Mouse (Mus musculus) C2C12 (cell line): ENCODE measurements around the gene Megf11. TPM values are rescaled to one million over a fixed set of nuclear protein-coding genes. Genes with fewer than 3 reads are reported as not detected.

Experiments
- H3K27me3 ChIP-seq: one replicate; pipeline ENCODE4 v1.6.1; 2011; ENCODE audit not compliant: control insufficient read depth, insufficient read depth, insufficient read length
- H3K36me3 ChIP-seq: one replicate; pipeline ENCODE4 v1.6.1; 2011; ENCODE audit not compliant: control insufficient read depth, insufficient read depth
- H3K4me3 ChIP-seq: one replicate; pipeline ENCODE4 v1.5.1; 2011; ENCODE audit warnings: mild to moderate bottlenecking, control low read depth; ENCODE audit not compliant: poor library complexity, insufficient read depth, severe bottlenecking
- H3K79me2 ChIP-seq: one replicate; pipeline ENCODE4 v1.6.1; 2011; ENCODE audit not compliant: control insufficient read depth, insufficient read depth
- H3K79me3 ChIP-seq: one replicate; pipeline ENCODE4 v1.6.1; 2011; ENCODE audit warnings: low read depth, control low read depth
- H3ac ChIP-seq: one replicate; pipeline ENCODE3; 2011; ENCODE audit warnings: low read depth; ENCODE audit not compliant: control insufficient read depth, insufficient read length
- CEBPB ChIP-seq: IDR thresholded peaks from one replicate; pipeline ENCODE4 v1.6.1; 2011; ENCODE audit warnings: low read depth, mild to moderate bottlenecking, control low read depth, moderate library complexity
- CTCF ChIP-seq: IDR thresholded peaks from one replicate; pipeline ENCODE4 v1.5.1; 2011; ENCODE audit not compliant: control insufficient read depth, insufficient read depth, insufficient read length
- FOSL1 ChIP-seq: IDR thresholded peaks from one replicate; pipeline ENCODE4 v1.8.0; 2011; ENCODE audit warnings: mild to moderate bottlenecking, low read length; ENCODE audit not compliant: poor library complexity, insufficient read depth, severe bottlenecking
- MAX ChIP-seq: IDR thresholded peaks from one replicate; pipeline ENCODE4 v1.6.1; 2011; ENCODE audit warnings: mild to moderate bottlenecking, control low read depth
- MYOD1 ChIP-seq: IDR thresholded peaks from one replicate; pipeline ENCODE4 v1.6.1; 2011; ENCODE audit warnings: low read depth; ENCODE audit not compliant: control insufficient read depth, insufficient read length
- MYOG ChIP-seq: IDR thresholded peaks from one replicate; pipeline ENCODE4 v1.6.1; 2011; ENCODE audit not compliant: control insufficient read depth, insufficient read length; ENCODE audit errors: extremely low read depth
- USF1 ChIP-seq: IDR thresholded peaks from one replicate; pipeline ENCODE4 v1.6.1; 2011; ENCODE audit warnings: low read depth, mild to moderate bottlenecking, control low read depth, moderate library complexity
- polyA plus RNA-seq: library from polyadenylated mRNA; unstranded; fragments of >200 nt; fragmentation: generic; extraction: Trizol; gene quantifications from one replicate; pipeline ENCODE4 v1.2.1, GENCODE M21; 2012; ENCODE audit warnings: missing spikeins

Megf11 gene
- polyA plus RNA-seq, 1 experiment: 0.07 TPM

DNA sequence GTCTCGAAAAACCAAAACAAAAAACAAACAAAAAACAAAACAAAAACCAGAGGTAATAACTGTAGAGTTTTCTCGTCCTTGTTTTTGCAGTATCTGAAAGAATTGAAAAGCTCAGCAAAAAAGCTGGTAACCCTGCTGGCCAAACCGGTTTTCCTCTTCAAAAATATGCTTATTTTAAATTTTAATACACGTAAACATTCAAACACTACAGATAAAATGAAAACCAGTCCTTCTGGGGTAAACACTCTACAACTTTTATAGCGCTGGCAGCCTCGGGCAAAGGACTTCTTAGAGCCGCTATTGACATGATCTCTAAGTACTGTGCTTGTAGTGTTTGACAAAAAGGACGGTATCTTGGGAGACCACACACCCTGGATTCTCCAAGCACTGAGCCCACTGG is 43.8 kb upstream of the Megf11 start:
- H3K79me3 ChIP-seq: no peaks in the 10 kb centered on the region
- H3ac ChIP-seq: no peak overlapping the region
- no peaks in the 10 kb centered on the region for H3K79me2 ChIP-seq
- TF ChIP-seq CEBPB: no peak
- no peak for TF ChIP-seq CTCF
- TF ChIP-seq MYOD1: no peak
- no peak for TF ChIP-seq FOSL1
- no peak for TF ChIP-seq MAX
- TF ChIP-seq USF1: no peak
- no peak for TF ChIP-seq MYOG
- H3K27me3 ChIP-seq: peaks cover 3% of the 10 kb centered on the region
- peak overlapping the region; percentile 40 for H3K4me3 ChIP-seq
- H3K36me3 ChIP-seq: no peaks in the 10 kb centered on the region

GRCm38 (mm10) chr9:64343656-64344055 is 41.8 kb upstream of the Megf11 start:
- no peaks in the 10 kb centered on the region for H3K36me3 ChIP-seq
- no peak overlapping the region for H3ac ChIP-seq
- no peaks in the 10 kb centered on the region for H3K79me3 ChIP-seq
- H3K27me3 ChIP-seq: peaks cover 3% of the 10 kb centered on the region
- H3K4me3 ChIP-seq: no peak overlapping the region
- no peaks in the 10 kb centered on the region for H3K79me2 ChIP-seq
- TF ChIP-seq FOSL1: no peak
- peak; percentile 34 for TF ChIP-seq USF1

- Histone ChIP-seq H3K36me3 (no peaks in the 10 kb centered on the region), H3K79me3 (no peaks in the 10 kb centered on the region), H3ac (no peak overlapping the region), H3K4me3 (no peak overlapping the region), H3K27me3 (peaks cover 3% of the 10 kb centered on the region), H3K79me2 (no peaks in the 10 kb centered on the region)
- TF ChIP-seq CEBPB: no peak
- TF ChIP-seq CTCF: no peak
- TF ChIP-seq MAX: no peak
- no peak for TF ChIP-seq USF1
- TF ChIP-seq MYOG: no peak
- no peak for TF ChIP-seq FOSL1
- TF ChIP-seq MYOD1: no peak
Observed at GRCm38 (mm10) chr9:64345931-64346330, 39.5 kb upstream of the Megf11 start.

DNA sequence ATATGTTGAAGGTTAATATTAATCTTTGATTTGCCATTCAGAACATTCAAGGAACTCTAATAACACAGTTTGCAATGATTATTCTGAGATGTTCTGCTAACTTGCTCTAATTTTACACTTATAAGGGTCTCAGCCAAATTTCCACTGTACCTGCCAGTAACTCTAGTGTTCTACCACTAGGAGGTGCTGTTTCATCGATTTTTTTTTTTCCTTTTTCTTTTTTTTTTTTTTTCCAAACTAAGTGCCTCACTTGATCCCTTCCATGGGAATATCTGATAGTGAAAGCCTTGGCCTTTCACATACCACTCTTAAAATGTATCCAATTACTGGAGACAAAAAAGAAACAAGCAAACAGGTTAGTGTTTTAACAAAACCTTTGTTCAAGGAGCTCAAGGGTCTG is 38.0 kb upstream of the Megf11 start:
- Histone ChIP-seq H3K79me2 (no peaks in the 10 kb centered on the region), H3ac (no peak overlapping the region), H3K27me3 (peaks cover 3% of the 10 kb centered on the region), H3K36me3 (no peaks in the 10 kb centered on the region), H3K79me3 (no peaks in the 10 kb centered on the region), H3K4me3 (no peak overlapping the region)
- no peak for TF ChIP-seq USF1
- no peak for TF ChIP-seq CEBPB
- TF ChIP-seq CTCF: no peak
- no peak for TF ChIP-seq MYOG
- no peak for TF ChIP-seq MAX
- TF ChIP-seq FOSL1: no peak

DNA sequence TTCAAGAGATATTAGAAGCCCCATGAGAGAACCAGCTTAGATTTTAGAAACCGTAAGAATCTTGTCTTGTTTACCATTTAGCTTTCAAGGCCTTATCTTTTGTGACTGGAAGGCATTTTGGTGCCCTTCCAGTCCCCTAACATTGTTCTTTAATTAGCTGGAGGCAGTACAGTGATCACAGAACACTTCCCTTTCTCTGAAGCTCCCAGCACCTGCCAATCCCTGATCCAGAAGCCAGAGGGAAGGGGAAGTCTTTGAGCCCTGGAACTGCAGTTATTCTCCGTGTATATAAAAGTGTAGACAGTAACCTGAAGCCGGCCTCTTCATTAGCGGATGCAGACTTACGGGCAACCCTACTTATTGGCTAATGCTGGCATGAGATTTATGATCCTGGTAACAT is 35.9 kb upstream of the Megf11 start:
- Histone ChIP-seq H3K36me3 (no peaks in the 10 kb centered on the region), H3K79me3 (no peaks in the 10 kb centered on the region), H3K27me3 (peaks cover 15% of the 10 kb centered on the region), H3ac (no peak overlapping the region), H3K4me3 (no peak overlapping the region), H3K79me2 (no peaks in the 10 kb centered on the region)
- TF ChIP-seq CTCF (no peak), CEBPB (no peak), FOSL1 (no peak), MYOD1 (no peak), USF1 (no peak), MYOG (no peak), MAX (no peak)

GRCm38 (mm10) chr9:64351191-64351590 is 34.2 kb upstream of the Megf11 start:
- Histone ChIP-seq H3K27me3 (peaks cover 20% of the 10 kb centered on the region), H3K36me3 (no peaks in the 10 kb centered on the region), H3K79me3 (no peaks in the 10 kb centered on the region), H3K4me3 (no peak overlapping the region), H3K79me2 (no peaks in the 10 kb centered on the region), H3ac (no peak overlapping the region)
- TF ChIP-seq MAX: no peak
- TF ChIP-seq FOSL1: no peak
